Mouse (Mus musculus) T-helper 2 cell (primary cell): Measurements from ENCODE around the gene Agr2.

Experiments used
- in situ Hi-C: fragments of 300-600 bp; cut with MboI, MseI; formaldehyde crosslinking; loops from one replicate; pipeline ENCODE4 v1.15.1; 2025; ENCODE audit warnings: high pct_unique_total_duplicates

Agr2 gene

DNA sequence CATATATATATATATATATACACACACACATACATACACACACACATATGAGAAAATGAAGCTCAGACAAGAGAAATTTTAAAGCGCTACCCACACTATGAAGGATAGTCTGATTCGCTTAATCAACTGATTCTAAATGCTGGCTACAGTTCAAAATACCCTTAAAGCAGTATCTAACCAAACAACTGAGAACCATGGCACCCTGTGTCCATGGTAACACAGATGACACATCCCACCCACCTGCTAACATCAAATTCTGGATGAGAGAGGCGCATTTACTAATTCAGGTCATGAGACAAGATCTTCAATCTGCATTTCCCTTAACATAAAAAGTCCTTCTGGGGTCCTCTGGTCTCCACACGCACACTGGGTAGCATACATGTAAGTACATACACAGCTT lies 33.4 kb downstream of the Agr2 start:
- in situ Hi-C loops = no loop called here

DNA sequence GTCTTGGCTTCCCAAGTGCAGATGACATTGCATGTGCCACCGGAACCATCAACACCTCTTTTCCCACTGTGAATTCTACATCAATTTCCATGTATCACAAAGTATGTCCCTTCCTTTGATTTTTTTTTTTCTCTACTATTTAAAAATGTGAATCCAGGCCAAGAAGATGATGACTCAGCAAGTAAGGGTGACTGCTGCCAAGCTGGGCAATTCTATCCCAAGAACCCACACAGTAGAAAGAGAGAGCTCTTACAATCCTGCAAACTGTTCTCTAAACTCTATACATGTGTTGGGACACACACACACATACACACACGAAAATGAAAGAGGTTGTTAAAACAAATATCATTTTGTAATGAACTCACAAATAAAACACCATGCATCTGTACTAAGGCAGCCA lies 34.5 kb downstream of the Agr2 start:
- in situ Hi-C loops = no loop called here

DNA sequence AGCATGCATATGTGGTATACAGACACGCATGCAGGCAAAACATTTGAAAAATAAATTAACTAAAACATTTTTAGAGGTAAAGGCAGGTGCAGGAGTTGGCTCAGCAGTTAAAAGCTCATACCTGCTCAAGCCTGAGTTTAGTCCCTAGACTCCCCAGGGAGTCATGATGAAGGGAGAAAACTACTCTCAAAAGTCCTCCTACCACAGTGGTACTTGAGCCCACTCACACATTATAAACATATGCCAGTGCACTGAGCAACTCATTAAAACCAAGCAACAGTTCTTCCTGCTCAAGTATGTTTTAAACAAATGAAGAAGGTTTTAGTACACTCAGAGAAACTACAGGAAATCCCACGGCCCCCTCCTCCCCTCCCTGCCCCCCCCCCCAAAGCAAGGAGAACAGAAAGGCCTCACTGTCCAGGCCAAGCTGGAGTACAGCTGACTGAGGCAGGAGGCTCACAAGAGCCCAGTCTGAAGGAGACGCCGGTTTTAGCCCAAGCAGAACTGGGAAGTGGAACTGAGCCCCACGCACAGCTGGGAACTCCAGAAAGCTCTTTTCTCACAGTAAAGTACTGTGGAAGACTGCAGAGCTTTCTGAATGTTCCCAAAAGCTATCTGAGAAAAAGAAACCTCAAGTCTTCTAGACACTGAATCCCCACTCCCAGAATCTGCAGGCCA lies 36.4 kb downstream of the Agr2 start:
- in situ Hi-C loops = no loop called here

DNA sequence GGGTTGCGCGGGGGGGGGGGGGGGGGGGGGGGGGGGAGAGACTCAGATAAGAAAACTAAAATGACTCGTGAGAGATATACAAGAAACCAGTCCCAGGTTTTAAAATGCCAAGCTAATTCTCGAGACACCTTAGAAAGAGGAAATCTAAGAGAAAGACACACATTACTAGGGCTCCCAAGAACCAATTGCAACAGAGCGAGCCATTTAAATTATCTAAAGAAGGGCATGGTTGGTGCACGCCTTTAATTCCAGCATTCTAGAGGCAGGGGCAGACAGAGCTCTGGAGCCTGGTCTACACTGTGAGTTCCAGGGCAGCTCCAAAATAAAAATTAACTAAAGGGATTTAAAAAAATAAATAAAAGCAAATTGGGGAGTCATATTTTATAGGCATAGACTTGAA lies 37.0 kb downstream of the Agr2 start:
- in situ Hi-C loops = no loop called here

DNA sequence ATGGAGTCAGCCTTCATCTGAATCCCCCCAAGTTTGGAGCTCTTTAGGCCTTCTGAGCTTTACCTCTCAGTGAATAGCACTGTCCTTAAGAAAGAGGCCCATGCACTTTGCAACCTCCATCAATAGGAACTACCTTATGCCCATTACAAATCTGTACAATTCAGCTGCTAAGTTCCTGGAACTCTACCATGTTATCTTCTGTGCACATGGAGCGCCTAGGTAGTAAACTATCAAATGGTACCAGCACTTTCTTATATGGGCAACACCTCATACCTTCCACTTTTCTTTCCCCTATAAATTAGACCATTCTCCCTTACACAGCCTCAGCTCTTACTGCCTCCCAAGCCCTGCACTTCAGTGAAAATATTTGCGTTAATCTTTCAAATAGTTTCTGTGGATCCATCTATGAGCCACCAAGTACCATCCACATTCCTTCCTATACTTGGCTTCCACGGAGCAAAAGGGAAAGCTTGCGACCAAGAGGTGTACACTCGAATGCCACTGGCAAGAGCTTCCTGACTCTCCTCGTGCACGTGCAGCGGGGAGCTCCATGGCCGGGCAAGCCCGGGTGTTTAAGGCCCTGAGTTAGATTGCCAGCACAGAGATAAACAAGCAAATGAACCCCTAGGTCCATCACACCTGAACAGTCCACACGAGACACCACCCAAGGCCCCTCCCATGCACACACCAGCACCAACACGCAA lies 38.1 kb downstream of the Agr2 start:
- in situ Hi-C loops = no loop called here

GRCm38 (mm10) chr12:36032419-36032818 lies 39.7 kb downstream of the Agr2 start:
- in situ Hi-C loops = no loop called here

GRCm38 (mm10) chr12:36035501-36035900 lies 42.8 kb downstream of the Agr2 start:
- in situ Hi-C loops = loop anchor here (5.0 kb wide), 1 partner anchor 122 kb away; the partner anchor contains the start of genes Ankmy2 and Bzw2

- in situ Hi-C loops = loop anchor here (5.0 kb wide), 1 partner anchor 121 kb away; the partner anchor contains the start of genes Ankmy2 and Bzw2
Measured at GRCm38 (mm10) chr12:36036121-36036520, 43.4 kb downstream of the Agr2 start.

- in situ Hi-C loops = loop anchor here (5.0 kb wide), 1 partner anchor 121 kb away; the partner anchor contains the start of genes Ankmy2 and Bzw2
Measured at GRCm38 (mm10) chr12:36036776-36037175, 44.1 kb downstream of the Agr2 start.

DNA sequence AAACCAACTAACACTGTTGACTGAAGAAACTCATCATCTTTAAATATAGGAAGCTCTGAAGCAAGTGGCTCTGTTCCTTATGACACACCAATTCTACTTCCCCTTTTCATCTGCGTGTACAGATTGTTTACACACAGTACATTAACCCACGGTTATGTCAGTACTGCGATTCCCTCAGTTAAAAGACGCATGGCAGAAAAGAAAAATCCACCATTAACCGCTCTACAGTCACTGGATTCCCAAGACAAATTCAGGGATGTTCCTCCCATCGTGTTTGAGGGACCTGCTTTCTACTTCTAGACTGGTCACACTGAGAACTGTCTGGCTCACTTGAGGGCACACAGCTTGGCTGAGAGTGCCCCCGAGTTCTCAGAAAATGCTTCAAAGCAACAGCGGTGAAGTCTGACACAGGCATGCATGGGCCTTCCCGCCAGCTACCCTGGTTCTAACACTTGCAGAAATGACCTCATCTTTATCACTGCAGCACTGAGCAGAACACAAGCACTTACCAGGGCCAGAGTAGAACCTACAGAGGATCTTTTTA lies 46.9 kb downstream of the Agr2 start:
- in situ Hi-C loops = loop anchor here (5.0 kb wide), 1 partner anchor 118 kb away; the partner anchor contains the start of genes Ankmy2 and Bzw2

GRCm38 (mm10) chr12:36040571-36041280 lies 48.0 kb downstream of the Agr2 start:
- in situ Hi-C loops = no loop called here

DNA sequence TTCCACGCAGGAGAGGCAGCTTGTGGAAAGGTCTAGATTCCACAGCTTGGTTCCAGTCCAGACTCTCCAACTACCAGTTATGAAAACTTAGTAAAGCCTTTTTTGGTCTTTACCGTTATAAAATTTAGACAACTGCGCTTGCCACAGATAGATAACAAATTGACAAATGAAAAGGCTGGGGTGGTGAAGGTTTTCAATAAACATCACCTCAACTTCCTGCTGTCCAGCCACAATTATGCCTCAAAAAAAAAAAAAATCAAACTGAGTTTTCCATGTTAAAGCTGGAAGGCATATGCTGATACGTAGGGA lies 48.5 kb downstream of the Agr2 start:
- in situ Hi-C loops = no loop called here

GRCm38 (mm10) chr12:36041703-36042347 lies 49.1 kb downstream of the Agr2 start:
- in situ Hi-C loops = no loop called here

DNA sequence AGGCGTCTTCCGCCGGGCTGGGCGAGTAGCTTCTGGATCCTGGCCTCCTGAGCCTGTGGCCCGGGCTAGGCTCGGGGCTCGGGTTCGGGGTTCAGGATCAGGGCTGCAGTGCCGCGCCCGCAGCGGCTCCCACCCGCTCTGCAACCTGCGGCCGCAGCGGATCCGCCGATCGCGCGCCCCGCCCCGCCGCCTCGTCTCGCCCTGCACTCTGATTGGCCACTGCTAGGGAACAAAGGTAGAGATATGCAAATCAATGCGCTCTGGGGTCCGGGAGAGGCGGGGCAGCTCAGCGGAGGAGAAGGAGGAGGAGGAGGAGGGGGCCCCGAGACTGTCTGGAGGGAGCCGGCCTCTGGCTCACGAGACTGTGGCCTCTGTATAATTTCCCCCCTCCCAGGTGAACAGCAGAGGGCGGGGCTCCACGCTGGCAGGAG lies 49.7 kb downstream of the Agr2 start, which contains the start of gene Tspan13:
Gene Tspan13 (minus strand): TSS at position 153 of the 431 bp plus-strand sequence.
- in situ Hi-C loops = no loop called here

DNA sequence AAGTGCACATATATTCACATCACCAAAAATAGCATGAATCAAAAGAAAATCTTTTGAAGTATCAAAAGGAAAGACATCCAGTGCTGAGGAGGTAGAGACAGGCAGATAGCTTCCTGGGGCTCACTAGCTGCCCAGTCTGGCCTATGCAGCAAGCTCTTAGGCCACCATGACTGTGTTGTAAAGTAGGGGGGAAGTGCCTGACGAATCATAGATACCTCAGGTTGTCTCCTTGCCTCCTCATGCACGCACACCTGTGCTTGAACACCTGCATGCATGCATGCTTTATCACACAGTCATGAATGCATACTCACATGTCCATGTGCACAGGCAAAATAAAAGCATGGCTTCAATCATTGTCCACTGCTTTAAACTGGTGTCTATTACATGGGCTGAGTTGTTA lies 52.0 kb downstream of the Agr2 start:
- in situ Hi-C loops = no loop called here

GRCm38 (mm10) chr12:36046196-36046595 lies 53.5 kb downstream of the Agr2 start:
- in situ Hi-C loops = no loop called here

DNA sequence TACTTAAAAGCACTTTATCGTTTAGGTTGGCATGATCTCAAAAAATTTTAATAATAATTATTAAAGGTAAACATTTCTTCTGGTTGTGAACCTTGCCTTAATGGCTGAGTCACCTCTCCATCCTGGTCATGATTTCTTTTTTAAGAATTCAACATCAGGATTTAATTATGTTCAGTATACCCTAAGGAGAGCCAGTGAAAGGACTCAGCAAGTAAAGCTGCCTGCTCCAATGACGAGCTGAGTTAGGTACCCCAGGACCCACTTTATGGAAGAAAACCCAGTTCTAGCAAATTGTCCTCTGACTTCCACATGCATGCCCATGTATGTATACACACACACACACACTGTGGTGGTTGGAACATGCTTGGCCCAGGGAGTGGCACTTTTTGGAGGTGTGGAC lies 54.9 kb downstream of the Agr2 start:
- in situ Hi-C loops = no loop called here

- in situ Hi-C loops = no loop called here
Measured at GRCm38 (mm10) chr12:36050276-36050675, 57.6 kb downstream of the Agr2 start.
